Mouse (Mus musculus) forebrain, embryonic 15.5 days (tissue): ENCODE measurements around the gene Ewsr1. TPM values are rescaled to one million over a fixed set of nuclear protein-coding genes. Genes with fewer than 3 reads are reported as not detected.

Experiments used
- ATAC-seq: fragments of 200-750 bp; cut with Nextera tagmentation; replicated peaks from 2 replicates; pipeline ENCODE4 v1.8.0; 2017; ENCODE audit warnings: mild to moderate bottlenecking, moderate TSS enrichment, moderate library complexity
- H3K27ac ChIP-seq: fragments of 300-500 bp; sonication (generic); replicated peaks from 2 replicates; pipeline ENCODE4 v1.5.1; 2015; ENCODE audit warnings: mild to moderate bottlenecking, inconsistent platforms
- H3K27me3 ChIP-seq: fragments of 300-500 bp; sonication (generic); 2 replicates; pipeline ENCODE4 v1.6.1; 2015; ENCODE audit warnings: inconsistent platforms
- H3K36me3 ChIP-seq: fragments of 300-500 bp; sonication (generic); 2 replicates; pipeline ENCODE4 v1.6.1; 2015; ENCODE audit warnings: mild to moderate bottlenecking, inconsistent platforms
- H3K4me1 ChIP-seq: fragments of 300-500 bp; sonication (generic); 2 replicates; pipeline ENCODE4 v1.6.1; 2015; ENCODE audit warnings: inconsistent platforms
- H3K4me2 ChIP-seq: fragments of 300-500 bp; sonication (generic); replicated peaks from 2 replicates; pipeline ENCODE4 v1.6.1; 2015; ENCODE audit warnings: mild to moderate bottlenecking, inconsistent platforms
- H3K4me3 ChIP-seq: fragments of 300-500 bp; sonication (generic); 2 replicates; pipeline ENCODE4 v1.5.1; 2015; ENCODE audit warnings: mild to moderate bottlenecking, inconsistent platforms
- H3K9ac ChIP-seq: fragments of 300-500 bp; sonication (generic); replicated peaks from 2 replicates; pipeline ENCODE4 v1.6.1; 2015; ENCODE audit warnings: mild to moderate bottlenecking, inconsistent platforms
- H3K9me3 ChIP-seq: fragments of 300-500 bp; sonication (generic); 2 replicates; pipeline ENCODE4 v1.6.1; 2016; ENCODE audit warnings: inconsistent platforms
- WGBS: fragments of 180-500 bp; shearing (Covaris S2); methylation state at CpG from one replicate; pipeline ENCODE4 v1.1.7; 2015; ENCODE audit warnings: mixed read lengths; 5-methylcytosine and 5-hydroxymethylcytosine counted together
- polyA plus RNA-seq: library from polyadenylated mRNA; unstranded; fragments of >200 nt; fragmentation: Nextera tagmentation; extraction: Ambion mirVana; gene quantifications from 2 replicates; pipeline ENCODE4 v1.2.1, GENCODE M21; 2015

The Ewsr1 gene
- polyA plus RNA-seq, 1 experiment from 2014 or later, result 762 TPM

- H3K27ac ChIP-seq, result no peak overlapping the region
- H3K36me3 ChIP-seq, result no peaks in the 10 kb centered on the region
- H3K9ac ChIP-seq, result no peak overlapping the region
- no peak for ATAC-seq
- peaks cover 42% of the 10 kb centered on the region for H3K27me3 ChIP-seq
- no peak overlapping the region for H3K4me2 ChIP-seq
- no peak overlapping the region for H3K4me3 ChIP-seq
- WGBS, result 74% methylated on average over 6 of the region's 6 CpGs
- H3K9me3 ChIP-seq, result no peaks in the 10 kb centered on the region
- peaks cover 32% of the 10 kb centered on the region for H3K4me1 ChIP-seq
Observed at GRCm38 (mm10) chr11:5054874-5055273, 44.2 kb downstream of the Ewsr1 start.

DNA sequence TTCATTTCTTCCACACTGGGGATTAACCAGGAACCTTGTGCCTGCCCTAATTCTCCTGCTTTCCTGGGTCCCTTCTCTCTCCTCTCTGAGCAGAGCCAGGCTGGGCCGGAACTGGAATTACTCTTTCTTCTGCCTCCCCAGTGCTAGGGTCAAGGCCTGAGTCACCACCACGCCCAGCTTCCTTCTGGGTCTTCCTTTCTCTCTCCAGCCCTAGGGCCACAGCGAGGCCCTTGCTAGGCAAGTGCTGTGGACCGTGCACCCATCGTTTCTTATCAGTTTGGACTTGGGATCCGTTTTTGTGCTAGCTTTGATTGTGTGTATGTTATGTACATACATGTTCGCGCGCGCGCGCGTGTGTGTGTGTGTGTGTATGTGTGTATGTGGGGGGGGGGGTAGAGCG is 44.9 kb downstream of the Ewsr1 start:
- no peaks in the 10 kb centered on the region for H3K9me3 ChIP-seq
- no peak overlapping the region for H3K27ac ChIP-seq
- H3K4me3 ChIP-seq, result no peak overlapping the region
- ATAC-seq, result no peak
- H3K36me3 ChIP-seq, result no peaks in the 10 kb centered on the region
- H3K27me3 ChIP-seq, result peaks cover 34% of the 10 kb centered on the region
- 93% methylated on average over 14 of the region's 14 CpGs for WGBS
- H3K4me2 ChIP-seq, result no peak overlapping the region
- H3K9ac ChIP-seq, result no peak overlapping the region
- peaks cover 24% of the 10 kb centered on the region for H3K4me1 ChIP-seq

DNA sequence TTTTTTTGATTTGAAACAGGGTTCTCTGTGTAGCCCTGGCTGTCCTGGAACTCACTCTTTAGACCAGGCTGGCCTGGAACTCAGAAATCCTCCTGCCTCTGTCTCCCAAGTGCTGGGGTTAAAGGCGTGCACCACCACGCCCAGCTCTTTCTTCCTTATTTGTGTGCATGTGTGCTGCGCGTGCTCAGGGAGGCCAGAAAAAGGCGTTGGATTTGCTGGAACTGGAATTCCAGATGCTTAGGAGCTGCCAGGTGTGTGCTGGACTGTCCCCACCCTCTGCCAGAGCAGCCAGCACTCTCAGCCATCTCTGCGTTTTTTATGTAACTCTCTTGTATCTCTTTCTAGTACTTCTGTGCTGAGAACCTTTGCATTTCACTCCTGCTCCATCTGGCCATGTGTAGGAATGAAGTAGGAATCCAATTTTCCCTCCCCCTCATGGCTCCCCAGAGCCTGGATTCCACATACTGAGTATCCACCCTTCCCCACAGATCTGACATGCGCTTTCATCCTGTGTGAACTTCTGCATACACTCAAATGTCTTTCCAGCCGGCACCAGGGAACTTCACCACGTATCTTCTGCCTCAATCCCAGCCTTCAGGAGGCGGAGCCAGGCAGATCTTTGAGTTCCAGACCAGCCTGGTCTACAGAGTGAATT is 46.7 kb downstream of the Ewsr1 start:
- Histone ChIP-seq H3K27ac (no peak overlapping the region), H3K36me3 (no peaks in the 10 kb centered on the region), H3K4me1 (peaks cover 13% of the 10 kb centered on the region), H3K4me2 (no peak overlapping the region), H3K9me3 (no peaks in the 10 kb centered on the region), H3K27me3 (peaks cover 18% of the 10 kb centered on the region), H3K4me3 (no peak overlapping the region), H3K9ac (no peak overlapping the region)
- no peak for ATAC-seq
- WGBS, result 78% methylated on average over 10 of the region's 10 CpGs

GRCm38 (mm10) chr11:5051629-5052028 is 47.4 kb downstream of the Ewsr1 start:
- no peak overlapping the region for H3K4me3 ChIP-seq
- H3K9ac ChIP-seq, result no peak overlapping the region
- WGBS, result 73% methylated on average over 10 of the region's 10 CpGs
- H3K36me3 ChIP-seq, result no peaks in the 10 kb centered on the region
- no peak overlapping the region for H3K4me2 ChIP-seq
- H3K27me3 ChIP-seq, result peaks cover 11% of the 10 kb centered on the region; the same call in 1 of the 2 replicates
- no peaks in the 10 kb centered on the region for H3K9me3 ChIP-seq
- ATAC-seq, result no peak
- no peak overlapping the region for H3K27ac ChIP-seq
- peaks cover 7% of the 10 kb centered on the region for H3K4me1 ChIP-seq

GRCm38 (mm10) chr11:5046321-5046926 is 52.6 kb downstream of the Ewsr1 start:
- H3K4me3 ChIP-seq, result no peak overlapping the region
- 50% methylated on average over 12 of the region's 12 CpGs for WGBS
- H3K4me1 ChIP-seq, result no peaks in the 10 kb centered on the region
- no peak overlapping the region for H3K9ac ChIP-seq
- no peak overlapping the region for H3K4me2 ChIP-seq
- no peak overlapping the region for H3K27ac ChIP-seq
- ATAC-seq, result no peak
- H3K36me3 ChIP-seq, result peaks cover 12% of the 10 kb centered on the region
- no peaks in the 10 kb centered on the region for H3K9me3 ChIP-seq
- no peaks in the 10 kb centered on the region for H3K27me3 ChIP-seq

GRCm38 (mm10) chr11:5042645-5043381 is 56.3 kb downstream of the Ewsr1 start:
- 92% methylated on average over 8 of the region's 8 CpGs for WGBS
- Histone ChIP-seq H3K9me3 (no peaks in the 10 kb centered on the region), H3K27ac (no peak overlapping the region), H3K4me1 (no peaks in the 10 kb centered on the region), H3K4me2 (no peak overlapping the region), H3K27me3 (no peaks in the 10 kb centered on the region), H3K4me3 (no peak overlapping the region), H3K36me3 (peaks cover 39% of the 10 kb centered on the region), H3K9ac (no peak overlapping the region)
- no peak for ATAC-seq

- peaks cover 54% of the 10 kb centered on the region for H3K36me3 ChIP-seq
- ATAC-seq, result no peak
- no peaks in the 10 kb centered on the region for H3K9me3 ChIP-seq
- H3K27me3 ChIP-seq, result no peaks in the 10 kb centered on the region
- H3K4me1 ChIP-seq, result no peaks in the 10 kb centered on the region
- 87% methylated on average over 18 of the region's 18 CpGs for WGBS
- H3K4me3 ChIP-seq, result no peak overlapping the region
- H3K4me2 ChIP-seq, result no peak overlapping the region
- no peak overlapping the region for H3K9ac ChIP-seq
- no peak overlapping the region for H3K27ac ChIP-seq
Observed at GRCm38 (mm10) chr11:5041144-5041780, 57.8 kb downstream of the Ewsr1 start.

- Histone ChIP-seq H3K4me1 (no peaks in the 10 kb centered on the region), H3K27me3 (no peaks in the 10 kb centered on the region), H3K9me3 (no peaks in the 10 kb centered on the region), H3K4me3 (no peak overlapping the region), H3K4me2 (no peak overlapping the region), H3K27ac (no peak overlapping the region), H3K9ac (no peak overlapping the region), H3K36me3 (peaks cover 59% of the 10 kb centered on the region)
- 88% methylated on average over 5 of the region's 5 CpGs for WGBS
- ATAC-seq, result no peak
Observed at GRCm38 (mm10) chr11:5040585-5040984, 58.5 kb downstream of the Ewsr1 start.

GRCm38 (mm10) chr11:5037146-5037854 is 61.8 kb downstream of the Ewsr1 start:
- Histone ChIP-seq H3K4me2 (no peak overlapping the region), H3K9ac (no peak overlapping the region), H3K9me3 (no peaks in the 10 kb centered on the region), H3K36me3 (peaks cover 83% of the 10 kb centered on the region), H3K27me3 (no peaks in the 10 kb centered on the region), H3K4me1 (no peaks in the 10 kb centered on the region), H3K4me3 (no peak overlapping the region), H3K27ac (no peak overlapping the region)
- ATAC-seq, result no peak
- 88% methylated on average over 8 of the region's 8 CpGs for WGBS

DNA sequence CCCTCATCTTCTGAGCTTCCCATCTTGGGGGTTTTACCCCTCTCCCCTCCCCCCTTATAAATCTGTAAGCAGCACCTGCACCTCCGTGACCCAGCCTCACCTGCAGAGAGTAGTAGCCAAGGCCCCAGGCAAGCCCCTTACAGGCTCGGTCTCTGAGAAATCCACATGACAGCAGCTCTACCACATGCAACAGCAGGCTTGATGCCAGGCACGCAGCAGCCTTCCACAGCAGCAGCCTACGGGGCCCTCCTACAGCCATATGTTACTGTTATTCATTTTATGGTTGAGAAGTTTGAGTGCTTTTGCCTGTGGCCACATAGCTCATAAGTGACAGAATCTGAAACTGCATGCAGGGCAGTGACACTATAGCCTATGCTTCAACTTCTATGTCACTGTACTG is 63.6 kb downstream of the Ewsr1 start:
- no peak overlapping the region for H3K9ac ChIP-seq
- no peak overlapping the region for H3K27ac ChIP-seq
- no peaks in the 10 kb centered on the region for H3K4me1 ChIP-seq
- no peak overlapping the region for H3K4me2 ChIP-seq
- 84% methylated on average over 4 of the region's 4 CpGs for WGBS
- ATAC-seq, result no peak
- H3K27me3 ChIP-seq, result no peaks in the 10 kb centered on the region
- H3K9me3 ChIP-seq, result no peaks in the 10 kb centered on the region
- no peak overlapping the region for H3K4me3 ChIP-seq
- H3K36me3 ChIP-seq, result peaks cover 85% of the 10 kb centered on the region

DNA sequence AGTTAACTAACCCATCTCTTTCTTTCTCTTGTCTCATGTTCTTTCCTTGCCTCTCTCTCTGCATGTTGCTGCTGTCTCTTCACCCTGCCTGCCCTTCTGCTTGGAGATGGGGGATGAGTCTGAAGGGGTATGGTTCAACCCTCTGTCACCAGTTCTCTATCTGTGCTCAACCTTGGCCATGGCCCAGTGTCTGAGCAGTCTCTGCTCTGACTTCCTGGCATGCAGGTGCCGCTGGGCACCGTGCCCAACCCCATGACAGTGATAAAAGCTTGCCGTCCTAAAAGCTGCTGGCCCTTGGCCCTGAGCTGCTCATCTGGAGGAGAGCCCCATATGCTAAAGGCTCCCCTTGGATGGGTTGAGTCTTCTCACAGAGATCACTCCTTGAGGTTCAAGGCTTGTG is 65.9 kb downstream of the Ewsr1 start:
- Histone ChIP-seq H3K4me3 (no peak overlapping the region), H3K36me3 (peaks cover 81% of the 10 kb centered on the region), H3K9ac (no peak overlapping the region), H3K4me2 (no peak overlapping the region), H3K4me1 (no peaks in the 10 kb centered on the region), H3K27me3 (no peaks in the 10 kb centered on the region), H3K27ac (no peak overlapping the region), H3K9me3 (no peaks in the 10 kb centered on the region)
- 83% methylated on average over 3 of the region's 3 CpGs for WGBS
- no peak for ATAC-seq

DNA sequence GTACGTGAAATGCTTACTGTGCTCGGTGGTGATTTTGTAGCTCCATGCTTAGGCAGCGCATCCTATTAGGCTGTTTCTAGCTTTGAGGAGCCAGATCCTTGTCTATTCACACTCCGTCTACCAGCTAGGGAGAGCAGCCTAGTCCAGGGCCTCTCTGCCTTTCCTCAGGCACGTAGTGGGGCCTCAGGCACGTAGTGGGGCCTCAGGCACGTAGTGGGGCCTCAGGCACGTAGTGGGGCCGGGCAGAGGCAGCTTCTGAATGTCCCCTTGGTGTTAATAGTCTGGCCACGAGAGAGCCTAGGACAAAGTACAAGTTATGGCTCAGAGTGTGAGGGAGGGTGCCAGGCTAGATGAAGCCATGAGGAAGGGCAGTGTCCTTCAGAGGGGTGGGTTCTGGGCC is 66.4 kb downstream of the Ewsr1 start:
- Histone ChIP-seq H3K9ac (no peak overlapping the region), H3K27me3 (no peaks in the 10 kb centered on the region), H3K9me3 (no peaks in the 10 kb centered on the region), H3K4me1 (no peaks in the 10 kb centered on the region), H3K27ac (no peak overlapping the region), H3K36me3 (peaks cover 81% of the 10 kb centered on the region), H3K4me3 (no peak overlapping the region), H3K4me2 (no peak overlapping the region)
- ATAC-seq, result no peak
- WGBS, result 96% methylated on average over 10 of the region's 10 CpGs
